Mouse (Mus musculus) embryo, embryonic 11.5 days (tissue): Measurements from ENCODE around the gene Ambp.

Experiments
- DNase-seq: peaks from one replicate; pipeline ENCODE4 v3.0.0-alpha.2; 2012; ENCODE audit warnings: low read depth, low spot score

Gene Ambp

DNA sequence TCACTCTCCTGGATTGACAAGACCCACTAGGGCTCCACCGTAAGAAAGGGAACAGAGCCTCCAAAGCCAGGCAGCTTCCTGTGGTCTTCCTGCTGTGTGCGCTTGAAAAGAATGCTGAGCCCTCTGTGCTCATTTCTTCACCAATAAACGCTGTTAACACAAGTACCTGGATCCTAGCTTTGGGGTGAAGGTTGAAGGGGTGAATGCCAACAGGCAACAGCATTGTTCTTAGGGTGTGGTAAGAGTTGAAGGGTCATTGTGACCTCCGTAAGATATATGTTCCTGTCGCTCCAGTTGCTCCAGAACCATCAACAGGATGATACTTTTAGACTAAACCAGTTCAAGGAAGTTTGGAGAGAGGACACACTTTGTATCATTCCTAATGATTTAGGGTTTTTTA, at the start of gene Ambp:
Ambp (minus strand) TSS at position 101 of the 400 bp plus-strand sequence.
- DNase-seq, result no peak

DNA sequence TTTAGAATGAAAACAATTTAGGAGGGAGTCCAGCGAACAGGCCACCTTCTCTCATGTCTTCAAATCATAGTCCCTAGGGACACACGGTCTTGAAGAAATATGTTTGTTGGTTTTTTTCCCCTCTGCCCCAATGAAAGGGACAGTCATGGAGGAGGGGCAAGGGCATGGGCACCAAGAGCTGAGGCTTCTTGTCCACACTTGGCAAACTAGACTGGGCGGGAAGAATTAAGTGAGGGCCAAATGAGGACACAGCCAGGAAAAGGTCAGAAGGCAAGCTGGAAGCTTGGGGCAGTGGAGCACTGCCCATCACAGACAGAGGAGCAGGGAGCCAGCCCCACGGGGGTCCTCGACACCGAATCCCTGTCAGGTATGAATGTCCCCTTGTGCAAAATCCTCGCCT, 49.3 kb upstream of the Ambp start:
- DNase-seq, result no peak

DNA sequence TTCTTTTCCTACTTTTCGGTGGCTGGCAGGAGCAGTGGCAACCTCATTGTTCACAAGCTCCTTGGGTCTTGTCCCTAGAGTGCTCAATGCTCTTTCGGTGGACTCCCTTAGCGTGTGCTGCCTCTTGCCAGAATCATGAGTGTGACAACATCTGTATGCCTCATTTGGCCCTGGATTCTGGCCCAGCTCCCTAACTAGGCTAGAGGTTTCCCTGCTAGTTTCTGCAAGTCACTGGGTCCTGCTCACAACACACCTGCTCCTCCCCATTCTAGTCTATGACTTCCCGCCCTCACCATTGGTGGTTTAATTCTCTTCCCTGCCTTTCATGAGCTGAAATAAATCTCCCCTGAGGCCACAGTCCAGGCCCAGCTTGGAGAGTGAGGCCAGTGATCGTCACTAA, 44.8 kb upstream of the Ambp start:
- no peak for DNase-seq

GRCm38 (mm10) chr4:63194366-63194765, 39.8 kb upstream of the Ambp start:
- no peak for DNase-seq

GRCm38 (mm10) chr4:63191641-63192040, 37.0 kb upstream of the Ambp start:
- DNase-seq, result no peak

DNA sequence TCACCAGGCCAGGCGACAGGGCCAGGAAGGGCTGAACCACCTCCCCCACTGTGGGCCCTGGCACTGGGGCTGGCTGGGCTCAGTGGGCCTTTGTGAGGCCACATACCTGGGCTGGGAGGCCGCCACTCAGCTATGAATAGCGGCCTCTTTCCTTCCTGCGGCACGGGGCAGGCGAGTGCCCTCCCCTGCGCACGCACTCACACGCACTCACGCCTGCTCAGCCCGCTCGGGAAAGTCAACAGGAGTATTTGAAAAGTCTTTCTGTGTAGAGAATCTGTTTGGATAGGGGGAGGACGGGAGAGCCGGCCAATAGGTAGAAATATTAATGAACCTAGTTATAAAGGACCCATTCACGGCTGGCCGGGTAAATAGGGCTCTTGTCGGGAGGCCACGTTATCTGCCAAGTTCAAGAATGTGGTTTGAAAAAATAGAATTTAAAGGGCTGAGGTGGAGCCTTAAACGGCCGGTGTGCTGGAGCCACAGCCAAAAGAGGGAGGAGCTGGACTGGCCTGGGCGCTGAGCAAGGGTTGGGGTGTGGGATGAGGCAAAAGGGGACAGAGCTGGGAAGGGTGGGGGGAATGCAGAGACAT, 31.8 kb upstream of the Ambp start:
- peak; percentile 19 for DNase-seq

DNA sequence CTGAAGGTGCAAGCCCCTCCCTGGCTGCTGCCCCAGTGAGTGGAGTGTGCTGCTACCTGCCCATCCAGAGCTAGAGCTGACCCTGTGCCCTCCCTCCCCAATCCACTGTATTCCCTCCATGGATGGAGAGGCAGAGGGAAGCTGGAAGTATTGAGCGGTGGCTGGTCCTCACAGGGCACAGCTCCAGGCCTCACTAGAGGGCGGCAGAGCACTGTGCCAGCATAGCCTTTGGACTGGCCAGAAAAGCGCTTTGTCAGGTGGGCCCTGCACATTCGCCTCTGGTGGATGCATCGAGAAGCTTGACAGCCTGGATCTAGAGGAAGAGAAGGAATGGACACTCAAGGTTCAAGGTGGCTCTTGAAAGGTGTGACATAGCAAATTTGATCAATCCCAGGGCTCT, 27.0 kb upstream of the Ambp start:
- peak; percentile 47 for DNase-seq

DNA sequence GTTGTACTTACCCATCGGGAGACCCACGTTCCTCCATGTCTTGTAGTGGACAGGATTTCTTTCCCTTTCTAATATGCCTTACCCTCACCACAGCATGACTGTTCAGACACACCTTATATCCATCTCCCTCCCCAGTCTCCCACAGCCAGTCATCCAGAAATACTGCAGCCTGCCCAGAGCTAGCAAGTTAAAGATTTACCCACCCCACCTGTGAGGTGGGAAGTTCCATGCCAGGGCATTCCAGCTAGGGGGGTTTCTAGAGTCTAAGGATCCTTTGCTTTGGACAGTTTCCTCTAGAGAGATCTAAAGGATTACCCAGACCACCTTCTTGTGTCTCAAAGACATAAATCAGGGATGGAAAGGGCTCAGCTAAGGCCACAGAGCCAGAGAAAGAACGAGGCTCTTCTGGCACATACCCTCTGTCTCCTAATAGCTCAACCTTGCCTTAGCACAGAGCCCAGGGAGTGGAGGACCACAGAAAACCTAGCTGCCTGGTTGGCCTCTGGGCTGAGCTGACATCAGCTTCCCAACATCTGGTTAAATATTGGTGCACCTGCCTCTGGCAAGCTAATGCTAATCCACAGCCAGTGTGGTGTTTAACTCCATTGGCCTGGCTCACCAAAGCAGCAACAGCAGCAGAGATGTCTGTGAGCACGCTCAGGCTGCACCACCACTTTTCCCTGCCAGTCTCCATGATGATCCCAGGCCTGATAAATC, 17.5 kb upstream of the Ambp start, which contains the start of gene Kif12:
Kif12 (minus strand) TSS at position 163 of the 717 bp plus-strand sequence.
- DNase-seq, result no peak

DNA sequence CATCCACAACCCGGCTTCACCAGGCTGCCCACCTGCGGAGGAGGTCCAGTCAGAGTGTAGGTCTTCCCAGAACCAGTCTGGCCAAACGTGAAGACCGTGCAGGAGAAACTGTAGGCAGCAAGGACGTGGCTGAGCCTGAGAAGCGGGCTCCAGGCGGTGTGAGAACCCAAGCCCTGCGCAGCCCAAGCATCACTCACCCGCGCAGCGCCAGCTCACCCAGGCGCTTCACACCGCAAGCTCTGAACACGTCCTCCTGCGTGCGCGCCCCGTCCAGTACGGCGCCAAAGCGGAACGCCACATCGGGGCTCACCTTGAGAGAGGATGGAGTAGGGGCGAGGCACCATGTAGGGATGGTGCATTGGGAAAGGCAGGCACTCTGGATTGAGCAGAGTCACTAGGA, 16.5 kb upstream of the Ambp start:
- DNase-seq, result no peak

DNA sequence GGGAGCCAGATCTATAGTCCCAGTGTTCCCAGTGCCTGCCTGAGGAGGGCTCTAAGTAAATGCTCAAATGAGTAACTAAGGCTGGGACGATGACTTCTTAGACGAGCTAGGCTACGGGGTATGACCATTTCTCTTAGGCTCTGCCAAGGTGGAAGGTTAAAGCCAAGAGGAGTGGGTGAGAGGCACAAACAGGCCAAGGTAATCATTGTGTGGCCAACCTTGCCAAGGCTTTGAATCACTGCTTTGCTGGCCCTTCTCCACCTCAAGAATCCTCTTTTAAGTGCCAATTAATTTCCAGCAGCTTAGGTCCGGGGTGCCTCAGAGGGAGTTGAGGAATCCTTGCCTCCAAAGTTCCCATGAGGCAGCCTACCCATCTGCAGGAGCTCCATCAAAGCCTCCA, 15.5 kb upstream of the Ambp start:
- DNase-seq, result no peak

DNA sequence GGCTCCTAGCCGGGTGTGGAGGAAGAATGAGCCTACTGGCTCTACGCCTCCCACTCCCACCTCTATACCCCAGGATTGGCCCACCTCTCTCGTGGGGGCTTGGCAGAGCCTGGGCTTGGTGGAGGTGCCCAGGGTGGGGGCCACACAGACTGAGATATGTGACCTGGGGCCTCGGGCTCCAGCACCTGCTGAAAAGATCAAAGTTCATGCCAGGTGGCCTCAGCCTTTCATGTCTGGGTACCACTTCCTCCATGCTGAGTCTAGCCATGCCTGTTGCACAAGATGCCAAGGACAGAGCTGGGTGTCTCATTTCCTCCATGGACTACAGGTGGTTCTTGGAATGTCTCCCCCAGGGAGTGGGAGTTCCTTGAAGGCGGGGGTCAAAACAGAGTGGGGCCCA, 11.7 kb upstream of the Ambp start:
- DNase-seq, result no peak

GRCm38 (mm10) chr4:63165636-63166035, 11.0 kb upstream of the Ambp start:
- DNase-seq, result no peak

GRCm38 (mm10) chr4:63158961-63159592, 4.5 kb upstream of the Ambp start:
- peak; percentile 76 for DNase-seq

DNA sequence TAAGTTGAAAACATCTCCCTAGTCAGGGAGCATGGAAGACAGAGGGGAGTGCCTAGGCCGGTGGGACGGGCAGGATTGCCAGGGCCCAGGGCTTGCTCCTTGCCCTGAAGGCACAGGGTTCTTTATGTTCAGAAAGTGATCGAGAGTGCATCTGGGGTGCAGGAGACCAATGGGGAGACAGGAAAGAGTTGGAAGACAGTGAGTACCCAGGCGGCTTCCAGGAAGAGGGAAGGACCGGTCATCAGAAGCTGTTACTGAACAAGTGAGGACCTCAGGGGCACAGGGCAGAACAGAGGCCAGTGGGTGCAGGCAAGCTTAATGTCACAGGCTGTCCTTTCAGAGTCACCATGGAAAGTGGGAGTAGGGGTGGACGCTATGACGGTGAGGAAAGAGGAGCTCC, 3.6 kb upstream of the Ambp start:
- DNase-seq, result no peak

- DNase-seq, result no peak
Observed at GRCm38 (mm10) chr4:63156726-63157634, 2.4 kb upstream of the Ambp start.

GRCm38 (mm10) chr4:63155596-63155995, 997 bp upstream of the Ambp start:
- DNase-seq, result no peak

GRCm38 (mm10) chr4:63154028-63154427, 571 bp downstream of the Ambp start:
- DNase-seq, result no peak

DNA sequence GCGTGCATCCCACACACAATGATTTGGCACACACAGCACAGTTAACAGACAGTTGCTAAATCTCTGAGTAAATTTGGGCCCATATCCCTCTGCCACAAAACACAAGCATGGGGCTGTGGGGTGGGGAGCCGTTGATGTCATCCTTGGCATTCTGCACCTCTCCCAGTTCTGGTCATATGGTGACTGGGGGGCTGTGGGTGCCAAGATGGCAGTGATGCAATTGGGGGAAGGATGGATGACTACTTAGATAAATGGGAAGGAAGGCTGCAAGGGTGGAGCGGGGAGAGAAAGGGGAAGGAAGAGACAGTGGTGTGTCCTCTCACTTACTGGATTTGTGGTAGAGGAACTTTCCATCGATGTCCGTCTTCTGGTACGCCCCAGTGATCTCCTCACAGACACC, 3.5 kb downstream of the Ambp start:
- no peak for DNase-seq

GRCm38 (mm10) chr4:63147268-63147667, 7.3 kb downstream of the Ambp start:
- no peak for DNase-seq

GRCm38 (mm10) chr4:63129891-63130624, 24.5 kb downstream of the Ambp start:
- DNase-seq, result no peak

- no peak for DNase-seq
Observed at GRCm38 (mm10) chr4:63124861-63125466, 29.6 kb downstream of the Ambp start.
